Mouse (Mus musculus): Measurements from ENCODE around the gene Gpr153.

Gene Gpr153

GRCm38 (mm10) chr4:152315498-152316213 lies 41.6 kb downstream of the Gpr153 start:
- DNase-seq (ENCODE audit: low read depth, low spot score): peak; percentile 77

- DNase-seq (ENCODE audit: low read depth, low spot score): no peak
Observed at GRCm38 (mm10) chr4:152317631-152318033, 43.6 kb downstream of the Gpr153 start.

- peak; percentile 85 for DNase-seq (ENCODE audit: low read depth, low spot score)
Observed at GRCm38 (mm10) chr4:152318517-152319234, 44.6 kb downstream of the Gpr153 start, which contains the start of gene Rnf207. Rnf207 (minus strand) TSS chr4:152318993.

- no peak for DNase-seq (ENCODE audit: low read depth, low spot score)
Observed at GRCm38 (mm10) chr4:152321464-152321863, 47.4 kb downstream of the Gpr153 start.

GRCm38 (mm10) chr4:152324641-152325562 lies 50.9 kb downstream of the Gpr153 start:
- DNase-seq (ENCODE audit: low read depth, low spot score): peak; percentile 57

GRCm38 (mm10) chr4:152325574-152326411 lies 51.8 kb downstream of the Gpr153 start, which contains the start of gene Rpl22:
Rpl22 (plus strand) TSS chr4:152325742.
- peak; percentile 99 for DNase-seq (ENCODE audit: low read depth, low spot score)

- no peak for DNase-seq (ENCODE audit: low read depth, low spot score)
Observed at GRCm38 (mm10) chr4:152326543-152326942, 52.5 kb downstream of the Gpr153 start.

GRCm38 (mm10) chr4:152328691-152329090 lies 54.7 kb downstream of the Gpr153 start:
- DNase-seq (ENCODE audit: low read depth, low spot score): peak; percentile 90

- DNase-seq (ENCODE audit: low read depth, low spot score): peak; percentile 94
Observed at GRCm38 (mm10) chr4:152332952-152333351, 58.9 kb downstream of the Gpr153 start.

GRCm38 (mm10) chr4:152333587-152333986 lies 59.6 kb downstream of the Gpr153 start:
- DNase-seq (ENCODE audit: low read depth, low spot score): peak; percentile 41

Data from ZHBTc4 (cell line).